Mouse (Mus musculus) 416B (cell line): ENCODE results near the gene Ccdc124.
"Not testable (repeated sequence)": the region's sequence is repeated elsewhere in the genome, so short reads cannot be mapped to it uniquely, and the experiment has no call there.

Experiments
- DNase-seq: peaks from one replicate; pipeline ENCODE4 v3.0.0; 2011; ENCODE audit warnings: low read depth

The Ccdc124 gene

DNA sequence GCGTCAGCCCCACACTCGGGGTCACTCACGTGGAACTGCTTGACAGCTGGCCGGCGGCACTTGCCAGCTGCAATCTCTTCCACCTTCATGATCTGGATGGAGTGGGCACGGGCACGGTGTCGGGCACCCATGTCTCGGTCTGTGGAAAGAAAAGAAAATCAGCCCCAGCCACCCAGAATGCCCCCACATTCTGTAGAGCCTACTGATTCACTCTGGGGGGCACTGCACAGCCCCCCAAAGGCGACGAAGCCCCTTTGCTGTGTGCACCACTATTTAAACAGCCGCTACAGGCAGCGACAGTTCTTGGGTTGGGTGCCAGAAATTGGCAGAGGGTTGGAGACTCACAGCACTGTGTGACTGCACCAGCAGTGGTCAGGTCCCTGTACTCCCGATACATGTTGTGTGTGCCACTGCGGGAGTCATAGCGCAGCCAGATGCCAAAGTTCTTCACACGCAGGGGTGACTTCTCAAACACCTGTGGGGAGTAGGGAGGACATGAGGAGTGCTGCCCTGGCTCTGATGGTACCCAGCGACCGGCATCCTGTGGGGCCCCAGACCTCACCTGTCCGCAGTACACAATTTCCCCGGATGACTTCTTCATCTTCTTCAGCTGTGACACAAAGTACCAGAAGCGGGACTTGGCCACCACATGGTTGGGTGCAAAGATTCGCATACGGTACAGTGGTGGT, 22.0 kb upstream of the Ccdc124 start:
- not testable (repeated sequence) for DNase-seq

- no peak for DNase-seq
Observed at GRCm38 (mm10) chr8:70894771-70895545, 21.2 kb upstream of the Ccdc124 start.

DNA sequence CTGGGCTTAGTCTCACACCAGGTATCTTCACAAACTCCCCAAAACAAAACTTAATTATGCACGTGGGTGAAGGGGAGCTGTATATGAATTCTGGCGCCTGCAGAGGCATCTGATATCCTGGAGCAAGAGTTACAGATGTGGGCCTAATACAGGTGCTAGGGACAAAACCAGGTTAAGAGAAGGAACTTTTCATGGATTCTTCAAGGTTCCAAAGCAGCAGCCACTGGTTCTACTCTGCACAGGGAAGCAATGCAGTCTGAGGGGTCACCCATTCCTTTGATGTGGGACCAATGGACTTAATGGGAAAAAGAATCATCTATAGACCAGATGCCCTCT, 20.6 kb upstream of the Ccdc124 start:
- DNase-seq: no peak

DNA sequence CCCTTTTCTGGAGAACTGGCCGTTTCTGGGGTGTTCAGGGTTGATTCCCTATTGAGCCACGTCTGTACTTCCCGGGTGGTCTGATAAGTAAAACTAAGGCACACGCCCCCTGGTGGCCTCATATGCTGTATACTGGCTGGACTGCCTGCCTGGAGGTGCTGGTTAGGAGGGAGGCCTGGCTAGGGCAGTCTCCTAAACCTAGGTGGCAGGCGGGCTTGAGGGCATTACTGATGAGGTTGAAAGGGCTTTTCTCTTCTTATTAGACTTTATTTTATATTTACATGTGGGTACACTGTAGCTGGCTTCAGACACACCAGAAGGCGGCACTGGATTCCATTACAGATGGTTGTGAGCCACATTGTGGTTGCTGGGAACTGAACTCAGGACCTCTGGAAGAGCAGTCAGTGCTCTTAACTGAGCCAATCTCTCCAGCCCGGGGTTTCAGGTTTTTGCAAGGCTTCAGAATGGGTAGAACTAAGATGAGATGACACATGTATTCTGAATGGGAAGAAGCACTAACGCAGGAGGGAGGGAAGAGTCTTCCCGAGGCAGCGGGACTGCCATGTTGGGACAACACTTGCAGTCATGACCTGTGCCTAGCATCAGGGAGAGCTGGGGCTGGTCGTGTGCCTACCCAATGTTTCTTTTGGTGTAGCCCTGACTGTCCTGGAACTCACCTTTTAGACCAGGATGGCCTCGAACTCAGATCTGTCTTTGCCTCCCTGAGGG, 20.1 kb upstream of the Ccdc124 start:
- peak; percentile 82 for DNase-seq

- no peak for DNase-seq
Observed at GRCm38 (mm10) chr8:70892896-70893655, 19.3 kb upstream of the Ccdc124 start.

- DNase-seq: no peak
Observed at GRCm38 (mm10) chr8:70892022-70892895, 18.5 kb upstream of the Ccdc124 start, which contains the start of gene Slc5a5. Gene Slc5a5, minus strand, starts transcription at chr8:70892757.

- no peak for DNase-seq
Observed at GRCm38 (mm10) chr8:70891356-70891755, 17.6 kb upstream of the Ccdc124 start.

GRCm38 (mm10) chr8:70890656-70891055, 16.9 kb upstream of the Ccdc124 start:
- DNase-seq: no peak

DNA sequence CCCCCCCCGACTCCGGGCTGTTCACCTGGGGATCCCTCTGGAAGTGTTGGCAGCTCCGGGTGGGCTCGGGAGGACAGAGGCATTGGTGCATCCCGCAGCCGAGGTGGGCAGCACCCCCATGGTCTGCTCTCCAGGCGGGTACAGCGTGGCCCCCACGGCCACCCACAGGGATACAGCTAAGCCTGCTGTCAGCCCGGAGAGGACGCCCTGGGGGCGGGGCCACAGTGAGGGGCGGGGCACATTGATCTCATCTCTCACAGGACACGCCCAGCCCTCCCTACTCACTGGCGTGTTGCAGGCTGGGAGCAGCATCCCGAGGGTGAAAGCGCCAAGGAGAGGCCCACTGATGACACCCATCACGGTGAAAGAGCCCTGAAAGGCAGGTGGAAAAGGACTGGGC, 13.9 kb upstream of the Ccdc124 start:
- no peak for DNase-seq

- no peak for DNase-seq
Observed at GRCm38 (mm10) chr8:70885612-70886011, 11.9 kb upstream of the Ccdc124 start.

- DNase-seq: peak; percentile 52
Observed at GRCm38 (mm10) chr8:70884683-70885082, 10.9 kb upstream of the Ccdc124 start.

GRCm38 (mm10) chr8:70884186-70884585, 10.5 kb upstream of the Ccdc124 start:
- DNase-seq: no peak

DNA sequence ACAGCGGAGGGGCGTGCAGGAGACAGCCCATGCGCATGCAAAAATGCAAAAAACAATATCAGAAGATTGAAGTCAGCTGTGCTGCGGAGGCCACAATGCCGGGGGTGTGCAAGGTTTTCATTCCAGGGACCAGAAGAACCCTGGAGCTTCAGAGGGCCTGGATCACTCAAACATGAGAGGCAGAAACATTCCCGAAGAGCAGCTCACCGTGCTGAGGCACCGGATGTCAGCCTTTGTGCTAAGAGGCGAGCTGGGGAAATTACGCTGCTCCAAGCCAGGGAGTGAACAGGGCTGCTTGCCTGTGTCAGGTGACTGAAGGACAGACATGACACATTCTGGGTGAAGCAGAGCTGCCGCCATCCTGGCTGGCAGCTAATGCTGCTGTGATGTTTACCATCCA, 6.8 kb upstream of the Ccdc124 start:
- DNase-seq: no peak

GRCm38 (mm10) chr8:70880126-70880525, 6.4 kb upstream of the Ccdc124 start:
- DNase-seq: no peak

- DNase-seq: no peak
Observed at GRCm38 (mm10) chr8:70879500-70879899, 5.8 kb upstream of the Ccdc124 start.

- DNase-seq: no peak
Observed at GRCm38 (mm10) chr8:70878178-70878577, 4.4 kb upstream of the Ccdc124 start.

DNA sequence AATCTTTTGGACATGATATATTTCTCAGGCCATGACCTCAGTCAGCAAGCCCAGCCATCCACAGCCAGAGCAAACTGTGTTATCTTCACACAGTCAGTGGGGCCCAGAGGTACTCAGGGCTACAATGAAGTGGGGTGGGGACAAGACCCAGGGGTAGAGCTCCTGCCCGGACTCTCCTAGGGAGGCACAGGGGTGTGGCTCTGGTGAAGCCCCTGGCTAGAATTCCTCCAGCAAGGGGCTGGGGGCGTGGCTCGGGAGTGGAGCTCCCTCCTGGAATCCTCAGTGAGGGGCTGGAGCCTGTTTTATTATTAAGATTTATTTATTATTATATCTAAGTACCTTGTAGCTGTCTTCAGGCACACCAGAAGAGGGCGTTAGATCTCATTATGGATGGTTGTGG, 2.6 kb upstream of the Ccdc124 start:
- DNase-seq: no peak

GRCm38 (mm10) chr8:70874441-70874840, 706 bp upstream of the Ccdc124 start:
- no peak for DNase-seq

- DNase-seq: peak; percentile 60
Observed at GRCm38 (mm10) chr8:70872643-70873363, 932 bp downstream of the Ccdc124 start.

DNA sequence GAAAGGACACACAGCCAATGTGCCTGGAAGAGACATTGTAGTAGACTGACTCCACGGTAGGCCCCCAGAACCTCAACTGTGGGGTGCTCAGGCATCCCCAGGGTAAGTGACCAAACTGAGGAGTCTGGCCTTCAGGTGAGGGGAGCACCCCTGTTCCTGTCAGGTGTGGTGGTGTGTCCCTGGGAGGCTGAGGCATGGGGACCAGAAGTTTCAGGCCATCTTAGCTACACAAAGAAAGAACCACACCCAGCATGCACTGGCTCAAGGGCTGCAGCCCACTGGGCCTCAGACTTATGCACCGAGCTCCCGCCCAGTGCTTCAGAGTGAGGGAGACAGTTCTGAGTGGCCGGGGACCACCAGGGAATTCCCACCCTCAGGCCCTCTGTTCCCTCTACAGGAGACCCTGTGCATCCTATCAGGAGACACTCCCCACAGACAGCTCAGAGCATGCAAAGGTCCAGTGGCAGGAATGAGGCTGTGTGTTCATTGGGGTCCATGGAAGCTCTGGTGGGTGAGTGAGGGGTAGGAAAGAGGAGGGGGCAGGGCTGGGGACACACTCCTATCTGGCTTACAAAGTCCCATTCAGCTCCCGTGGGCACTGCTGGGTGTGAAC, 2.4 kb downstream of the Ccdc124 start:
- no peak for DNase-seq
